Comparison of ENCODE assay signal across 13 mouse cellular contexts in the genomic region with DNA sequence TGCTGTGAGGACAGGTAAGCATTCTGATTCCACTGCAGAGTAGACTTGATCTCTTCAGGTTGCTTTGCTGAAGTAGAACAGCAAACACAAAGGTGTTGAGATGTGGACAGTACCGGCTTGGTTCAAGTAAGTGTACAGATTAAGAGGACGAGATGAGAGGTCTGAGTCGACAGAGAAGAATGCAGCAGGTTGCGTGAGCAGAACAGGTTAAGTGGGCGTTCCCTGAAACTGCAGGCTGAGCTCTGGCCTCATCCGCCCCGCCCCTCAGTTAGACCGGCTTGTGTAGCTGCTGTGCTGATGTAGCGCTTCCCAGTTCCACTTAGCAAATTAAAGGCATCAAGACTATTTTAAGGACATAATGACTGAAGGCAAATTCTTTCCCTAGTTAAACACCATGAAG.
DNase-seq lines count a peak whose midpoint lies in the region; ATAC-seq and TF ChIP-seq lines count a peak whose summit lies in the region.
"Had no signal": no experiment of that assay in that cellular context is flagged by ENCODE, and none has a peak within 500 bp of the region (broad histone marks: within the 10 kb centered on the region; RNA-seq: fewer than 3 reads in every experiment).

No protein-coding gene starts in this region.

- no peak overlapping the region for H3K4me3 ChIP-seq in heart, postnatal 0 days (ENCODE audit: low read depth, low read length)
- no peak overlapping the region for H3K4me3 ChIP-seq in intestine, embryonic 14.5 days (ENCODE audit: low read depth, low read length)
- no peak overlapping the region for H3K4me3 ChIP-seq in layer of hippocampus, adult 2 months
- H3K4me3 ChIP-seq: limb, embryonic 13.5 days; megakaryocyte, embryonic 14.5 days had no signal

- ATAC-seq in heart, postnatal 0 days (ENCODE audit: insufficient read depth, low read depth) = peak; percentile 74
- ATAC-seq in intestine, embryonic 14.5 days (replicated peaks; ENCODE audit: low FRiP score, low TSS enrichment, low read depth) = 0 out of 2 replicates have a peak, but pooled peaks have one; percentile 62

- no peaks in the 10 kb centered on the region for H3K9me3 ChIP-seq in heart, postnatal 0 days (replicated peaks; ENCODE audit: control insufficient read depth, low read length)
- no peaks in the 10 kb centered on the region for H3K9me3 ChIP-seq in intestine, embryonic 14.5 days (ENCODE audit: control insufficient read depth, low read length)
- H3K9me3 ChIP-seq: limb, embryonic 13.5 days; megakaryocyte, embryonic 14.5 days had no signal

- H3K4me1 ChIP-seq in heart, postnatal 0 days (ENCODE audit: control insufficient read depth, insufficient read depth) = no peaks in the 10 kb centered on the region
- H3K4me1 ChIP-seq in intestine, embryonic 14.5 days (replicated peaks; ENCODE audit: control insufficient read depth, insufficient read depth, low read length) = no peaks in the 10 kb centered on the region
- H3K4me1 ChIP-seq: limb, embryonic 13.5 days; megakaryocyte, embryonic 14.5 days had no signal

- H3K9ac ChIP-seq in heart, postnatal 0 days (replicated peaks; ENCODE audit: low read depth, low read length) = no peak overlapping the region
- H3K9ac ChIP-seq in intestine, embryonic 14.5 days (ENCODE audit: low read length) = no peak overlapping the region
- H3K9ac ChIP-seq: limb, embryonic 13.5 days had no signal

- 36% methylated on average over 9 of the region's 9 CpGs for WGBS in heart, postnatal 0 days
- WGBS in intestine, embryonic 14.5 days = 44% methylated on average over 9 of the region's 9 CpGs

- H3K36me3 ChIP-seq in heart, postnatal 0 days (replicated peaks; ENCODE audit: control insufficient read depth, insufficient read depth, low read length) = no peaks in the 10 kb centered on the region
- H3K36me3 ChIP-seq in intestine, embryonic 14.5 days (ENCODE audit: control insufficient read depth, insufficient read depth, low read length) = 0 out of 2 replicates have a peak, but pooled peaks cover 3% of the 10 kb centered on the region

- peak; percentile 39 for DNase-seq in heart, postnatal 0 days (ENCODE audit: low spot score)
- DNase-seq in heart, adult 11 months = no peak
- DNase-seq in ES-CJ7 (ENCODE audit: low read depth, low spot score) = peak; percentile 53
- no peak for DNase-seq in intestine, embryonic 14.5 days (ENCODE audit: low spot score)
- peak; percentile 58 for DNase-seq in lung, postnatal 14 days
- DNase-seq in right cerebral cortex, postnatal 14 days = no peak
- DNase-seq in thymus, adult 18-20 months = no peak
- no peak for DNase-seq in layer of hippocampus, adult 2 months (ENCODE audit: low spot score in 2 of 2)
- DNase-seq: adrenal gland, postnatal 36 days; B cell, adult 2 months; cerebellum, adult 2 months had no signal

- TF ChIP-seq EP300 in heart, postnatal 0 days (IDR thresholded peaks at IDR 0.05; ENCODE audit: low read depth) = no peak

- no peaks in the 10 kb centered on the region for H3K27me3 ChIP-seq in heart, postnatal 0 days (ENCODE audit: control insufficient read depth, insufficient read depth, low read length)
- no peaks in the 10 kb centered on the region for H3K27me3 ChIP-seq in intestine, embryonic 14.5 days (replicated peaks; ENCODE audit: control insufficient read depth, insufficient read depth, low read length)
- H3K27me3 ChIP-seq: limb, embryonic 13.5 days; megakaryocyte, embryonic 14.5 days had no signal

- no peak for TF ChIP-seq CTCF in heart, postnatal 0 days (IDR thresholded peaks at IDR 0.05; ENCODE audit: low read depth)
- TF ChIP-seq CTCF in layer of hippocampus, adult 2 months (conservative IDR thresholded peaks at IDR 0.05) = no peak

- H3K27ac ChIP-seq in heart, postnatal 0 days (ENCODE audit: low read depth) = no peak overlapping the region
- H3K27ac ChIP-seq in intestine, embryonic 14.5 days (ENCODE audit: low read depth) = no peak overlapping the region
- H3K27ac ChIP-seq in layer of hippocampus, adult 2 months = no peak overlapping the region
- H3K27ac ChIP-seq: limb, embryonic 13.5 days had no signal

- no peak overlapping the region for H3K4me2 ChIP-seq in heart, postnatal 0 days (ENCODE audit: low read depth, low read length)
- no peak overlapping the region for H3K4me2 ChIP-seq in intestine, embryonic 14.5 days (ENCODE audit: low read length)
- H3K4me2 ChIP-seq: limb, embryonic 13.5 days had no signal

Comparison
In these comparisons a context has a peak if more than half of its experiments do, and no peak if none do; other contexts are left out.
1. DNase-seq: peak in heart, postnatal 0 days (single experiment), ES-CJ7 (single experiment) and lung, postnatal 14 days (single experiment); none in heart, adult 11 months (single experiment), intestine, embryonic 14.5 days (single experiment), right cerebral cortex, postnatal 14 days (single experiment), thymus, adult 18-20 months (0 of 2) and layer of hippocampus, adult 2 months (0 of 2).